Mouse (Mus musculus) frontal cortex, postnatal 10 days (tissue): Measurements from ENCODE around the gene Prkar1a.

Experiments
- DNase-seq, 2 experiments: peaks; one replicate each; pipeline ENCODE4 v3.0.0; 2022; ENCODE audit warnings: low spot score in 2 of 2, mixed read lengths in 1 of 2

Prkar1a gene

DNA sequence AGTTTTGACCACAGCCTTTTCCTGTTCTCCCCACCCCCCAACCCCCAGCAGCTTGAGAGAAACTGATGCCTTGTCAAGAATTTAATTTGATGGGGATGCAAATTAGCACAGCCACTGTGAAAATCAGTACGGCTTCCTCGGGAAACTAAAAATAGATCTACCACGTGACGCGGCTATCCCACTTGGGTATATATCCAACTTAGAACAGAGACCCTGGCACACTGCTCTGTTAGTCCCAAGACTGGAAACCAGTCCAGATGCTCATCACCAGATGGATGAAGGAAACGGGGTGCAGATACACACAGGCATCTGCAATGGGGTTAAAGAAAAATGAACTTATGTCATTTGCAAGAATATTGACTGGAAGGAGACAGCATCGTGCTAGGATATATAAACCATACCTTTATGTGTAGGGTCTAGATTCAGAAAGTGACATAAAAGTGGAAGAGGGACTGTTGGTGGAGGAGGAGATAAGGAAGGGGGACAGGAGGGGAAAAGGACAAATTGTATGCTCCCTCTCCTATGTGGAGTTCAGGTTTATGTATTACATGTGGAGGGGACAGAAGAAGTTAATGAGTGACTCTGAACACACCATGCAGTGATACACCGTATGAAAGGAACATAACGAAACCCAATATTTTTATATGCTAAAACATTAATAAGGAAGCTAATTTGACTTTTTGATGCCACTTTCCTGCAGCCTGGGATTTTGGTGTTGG, 56.3 kb downstream of the Prkar1a start:
- no peak for DNase-seq

DNA sequence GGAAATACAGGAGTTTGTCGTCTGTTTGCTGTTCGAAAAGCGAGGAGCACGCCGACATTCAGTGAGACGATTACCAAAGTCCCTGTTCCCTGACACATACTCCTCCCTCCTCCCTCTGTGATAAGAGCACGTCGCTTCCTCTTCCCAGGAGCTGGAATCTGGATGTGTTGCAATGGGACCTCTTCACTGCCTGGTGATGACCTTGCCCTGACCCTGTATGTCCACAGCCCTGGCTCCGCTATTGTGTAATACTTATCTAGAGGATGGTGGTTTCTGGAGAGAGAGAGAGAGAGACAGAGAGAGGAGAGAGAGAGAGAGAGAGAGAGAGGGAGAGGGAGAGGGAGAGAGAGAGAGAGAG, 56.8 kb downstream of the Prkar1a start:
- no peak for DNase-seq

DNA sequence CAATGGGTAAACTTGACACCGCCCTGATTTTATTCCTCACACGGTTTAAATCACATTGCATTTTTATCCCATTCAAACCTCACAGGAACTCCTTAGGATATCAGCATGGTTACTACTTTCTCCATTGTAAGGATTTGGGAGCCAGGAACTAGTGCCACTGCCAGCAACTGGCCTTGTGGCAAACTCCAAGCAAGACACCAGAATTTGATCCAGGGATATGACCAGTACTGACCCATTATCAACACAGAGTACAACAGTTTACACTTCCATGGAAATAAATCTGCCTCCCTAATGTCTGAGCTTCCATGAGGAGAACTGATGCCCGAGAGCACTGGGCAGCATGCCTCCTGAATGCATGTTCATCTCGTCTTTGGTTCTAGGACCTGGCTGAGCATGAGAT, 57.4 kb downstream of the Prkar1a start:
- DNase-seq, result no peak

DNA sequence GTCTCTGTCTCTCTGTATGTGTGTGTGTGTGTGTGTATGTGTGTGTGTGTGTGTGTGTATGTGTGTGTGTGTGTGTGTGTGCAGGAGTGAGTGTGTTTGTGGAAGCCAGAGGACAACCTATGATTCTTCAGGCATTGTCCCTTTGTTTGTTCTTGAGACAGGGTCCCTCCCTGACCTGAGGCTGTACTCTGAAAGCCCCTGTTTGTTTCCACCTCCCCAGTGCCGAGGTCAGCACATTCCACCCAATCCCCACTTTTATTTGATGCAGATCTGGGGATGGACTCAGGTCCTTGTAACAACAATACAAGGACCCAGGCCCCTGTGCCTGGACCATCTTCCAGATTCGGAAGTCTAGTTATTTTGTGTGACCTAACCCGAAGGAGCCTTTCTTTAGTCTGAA, 58.2 kb downstream of the Prkar1a start:
- no peak for DNase-seq

DNA sequence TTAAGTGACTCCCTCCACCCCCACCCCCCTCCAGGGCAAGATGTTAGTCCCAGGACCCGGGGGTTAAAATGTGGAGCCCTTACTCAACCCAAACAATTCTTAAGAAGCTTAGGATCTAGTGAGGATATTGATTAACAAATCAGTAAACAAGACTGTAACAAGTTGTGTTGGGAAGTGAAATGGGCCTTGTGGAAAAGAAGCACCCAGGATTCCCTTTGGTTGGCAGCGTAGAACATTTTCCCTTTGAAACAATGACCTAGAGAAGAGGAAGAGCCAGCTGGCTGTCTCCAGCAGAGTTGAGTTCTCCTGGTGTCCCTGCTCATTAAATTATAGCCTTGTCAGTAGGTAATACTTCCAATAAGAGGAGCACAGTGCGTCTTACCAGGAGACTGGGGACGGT, 59.6 kb downstream of the Prkar1a start:
- no peak for DNase-seq

DNA sequence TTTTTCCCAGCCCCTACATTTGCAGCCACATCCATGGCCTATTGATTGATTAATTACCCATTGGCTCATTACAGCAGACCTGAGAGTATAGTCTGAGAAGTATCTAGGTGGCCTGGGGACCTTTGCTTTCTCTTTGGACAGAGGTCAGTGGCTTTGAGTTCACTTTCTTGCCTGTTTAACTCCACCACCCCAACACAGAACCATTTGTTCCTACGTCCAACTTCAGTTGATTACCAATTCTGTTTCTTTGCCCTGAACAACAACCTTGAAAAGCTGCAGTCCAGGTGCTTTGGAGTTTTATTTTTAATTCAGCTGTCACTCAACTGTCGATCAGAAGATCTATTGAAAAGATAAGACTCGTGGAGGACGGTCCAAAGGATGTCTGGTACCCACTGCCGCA, 60.3 kb downstream of the Prkar1a start:
- DNase-seq, result no peak

DNA sequence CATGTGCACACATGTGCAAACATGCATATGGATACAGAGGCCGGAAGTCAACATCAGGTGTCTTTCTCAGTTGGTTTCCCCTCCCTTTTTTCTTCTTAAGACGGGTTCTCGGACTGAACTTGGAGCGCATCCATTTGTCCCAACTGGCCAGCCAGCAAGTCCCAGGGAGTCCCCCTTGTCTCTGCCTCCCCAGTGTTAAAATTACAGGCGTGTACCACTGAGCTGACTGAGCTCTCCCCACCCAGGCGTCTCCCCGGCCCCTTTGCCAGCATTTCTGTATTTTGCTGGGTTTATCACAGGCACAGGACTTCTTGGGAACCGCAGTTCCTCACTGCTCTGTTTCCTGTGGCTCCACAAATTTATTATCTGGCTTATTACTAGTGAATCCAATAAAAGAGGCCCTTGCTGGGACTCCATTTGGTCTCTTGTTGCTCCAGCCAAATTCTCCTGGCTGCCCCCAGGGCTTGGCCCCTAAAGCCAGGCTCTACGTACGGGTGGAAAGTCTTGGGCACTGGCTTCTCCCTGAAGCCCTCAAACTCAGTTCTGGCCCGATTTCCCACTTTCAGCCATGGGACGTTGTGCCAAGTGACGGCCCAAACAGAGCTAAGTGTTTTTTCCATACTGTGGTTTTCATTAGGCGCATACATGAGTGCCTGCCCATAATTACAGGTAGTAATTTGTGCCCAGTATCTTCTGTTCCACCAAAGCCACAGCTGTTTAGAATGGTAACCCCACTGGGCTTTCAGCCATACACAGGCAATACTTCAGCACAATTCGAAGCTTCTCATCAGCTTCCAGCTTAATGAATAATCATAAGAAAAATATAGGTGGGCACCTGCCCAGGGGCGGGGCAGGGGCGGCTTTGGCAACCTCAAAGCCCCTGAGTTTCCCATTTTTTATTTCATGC, 65.4 kb downstream of the Prkar1a start:
- DNase-seq, result no peak

DNA sequence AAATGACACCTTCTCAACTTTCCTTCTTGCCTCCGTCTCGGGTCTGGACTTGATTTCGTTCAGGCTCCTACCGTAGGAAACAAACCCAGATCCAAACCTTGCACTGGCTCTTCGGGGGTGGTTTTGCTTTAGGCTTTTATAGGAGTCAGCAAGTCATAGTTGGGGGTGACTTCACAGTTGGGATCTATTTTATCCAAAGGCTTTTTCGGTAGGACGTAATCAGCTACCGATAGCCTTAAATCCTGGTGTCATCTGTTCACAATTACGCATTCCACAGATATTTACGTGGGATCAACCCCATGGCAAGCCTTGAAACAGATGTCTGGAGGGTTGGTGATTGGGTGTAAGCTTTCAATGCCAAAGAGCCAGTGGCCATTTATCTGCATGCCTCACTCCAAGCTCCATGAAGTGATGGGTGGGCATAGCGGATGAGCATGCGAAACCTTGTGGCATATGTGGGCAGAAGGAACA, 66.1 kb downstream of the Prkar1a start:
- no peak for DNase-seq

DNA sequence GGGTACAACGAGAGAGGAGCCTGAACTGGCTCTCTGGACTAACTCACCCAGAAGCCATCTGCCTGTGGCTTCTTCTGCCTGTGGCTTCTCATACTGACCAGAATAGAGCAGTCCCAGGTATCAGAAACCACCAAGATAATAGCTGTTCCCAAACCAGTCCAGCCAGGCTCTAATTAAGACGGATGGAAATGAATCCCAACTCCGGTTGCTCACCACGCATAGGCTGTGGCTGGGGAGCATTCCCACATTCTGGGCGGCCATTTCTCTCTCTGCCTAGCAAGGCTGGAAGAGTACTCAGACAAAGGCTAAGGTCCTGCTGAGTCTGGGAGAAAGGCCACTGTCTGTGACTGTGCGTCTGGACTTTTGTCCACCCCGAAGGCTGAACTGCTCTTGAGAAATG, 67.8 kb downstream of the Prkar1a start:
- no peak for DNase-seq

DNA sequence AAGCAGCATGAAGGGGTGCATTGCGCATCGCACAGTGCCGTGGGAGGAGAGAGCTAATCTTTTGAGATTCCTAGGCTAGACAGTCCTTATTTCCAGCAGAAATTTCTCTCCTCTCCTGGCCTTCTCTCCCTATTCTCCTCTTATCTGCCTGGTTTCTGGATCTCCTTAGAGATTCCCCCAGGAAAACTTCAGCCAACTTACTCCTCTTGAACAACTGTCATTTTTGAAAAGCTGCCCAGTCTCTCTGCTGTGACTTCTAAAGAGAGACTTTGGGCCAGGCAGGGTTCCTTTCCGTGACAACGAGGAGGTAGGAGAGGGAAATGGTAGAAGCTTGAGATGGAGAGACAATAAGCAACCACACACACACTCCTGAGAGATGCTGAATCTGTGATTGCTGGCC, 68.2 kb downstream of the Prkar1a start:
- no peak for DNase-seq

DNA sequence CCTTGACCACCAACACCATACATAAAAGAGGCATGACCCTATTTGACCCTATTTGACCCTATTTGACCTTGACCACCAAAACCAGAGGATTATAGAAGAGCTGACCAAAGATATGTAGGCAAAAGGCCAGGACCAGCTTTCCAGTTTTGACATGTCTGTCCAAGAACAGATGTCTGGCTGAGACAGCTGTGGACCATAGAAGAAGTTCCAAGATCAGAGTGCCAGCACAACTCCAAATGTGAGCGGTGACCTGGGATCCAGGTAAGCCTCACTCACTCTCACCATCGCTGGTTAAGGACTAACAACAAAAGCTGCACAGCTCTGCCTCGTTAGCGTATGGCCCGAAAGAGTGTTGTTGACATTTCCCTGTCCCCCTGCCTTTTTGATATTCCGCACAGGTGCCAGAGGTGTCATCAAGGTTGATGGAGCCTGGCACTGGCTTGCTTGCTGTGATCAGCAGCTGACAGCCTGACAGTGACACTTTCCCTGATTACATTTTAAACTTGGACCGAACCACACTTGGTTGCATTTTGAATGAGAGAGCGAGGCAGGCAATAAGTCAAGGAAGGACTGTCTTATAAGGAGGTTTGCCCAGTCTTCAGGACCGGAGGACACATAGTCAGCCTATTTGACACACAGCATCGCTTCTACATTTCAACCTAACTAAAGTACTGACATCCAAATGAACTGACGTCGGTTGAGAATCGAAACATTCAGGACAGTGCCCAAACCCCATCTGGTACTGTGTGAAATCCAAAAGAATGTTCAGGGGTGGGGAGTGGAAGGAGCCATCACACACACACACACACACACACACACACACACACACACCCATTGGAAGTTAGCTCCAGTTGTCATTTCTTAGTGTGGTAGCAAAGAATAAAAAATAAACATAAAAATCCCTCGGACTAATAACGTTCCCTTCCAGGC, 69.0 kb downstream of the Prkar1a start:
- DNase-seq, result no peak
